Mouse (Mus musculus) lung, postnatal 25 days (tissue): ENCODE results near the gene Vmn1r120.
"Not testable (repeated sequence)": the region's sequence is repeated elsewhere in the genome, so short reads cannot be mapped to it uniquely, and the experiment has no call there.

Experiments
- DNase-seq: peaks from one replicate; pipeline ENCODE4 v3.0.0; 2022; ENCODE audit warnings: low spot score

The Vmn1r120 gene

GRCm38 (mm10) chr7:21053684-21054083 lies at the start of gene Vmn1r120:
Gene Vmn1r120 (minus strand): TSS chr7:21053784.
- not testable (repeated sequence) for DNase-seq

- DNase-seq, result not testable (repeated sequence)
These were observed 44.8 kb upstream of the Vmn1r120 start, which contains the start of gene Vmn1r121 for GRCm38 (mm10) chr7:21098413-21098812. Gene Vmn1r121 (minus strand): TSS chr7:21098513.

GRCm38 (mm10) chr7:21012355-21012754 lies 41.2 kb downstream of the Vmn1r120 start, which contains the start of gene Vmn1r119:
Gene Vmn1r119 (minus strand): TSS chr7:21012455.
- DNase-seq, result not testable (repeated sequence)
